Mouse (Mus musculus): ENCODE data around the gene Lrrn4cl.
A peak's percentile ranks its signal among the peaks of the same experiment; 100 is the strongest.
"Not testable (repeated sequence)": the region's sequence is repeated elsewhere in the genome, so short reads cannot be mapped to it uniquely, and the experiment has no call there.

Lrrn4cl gene

DNA sequence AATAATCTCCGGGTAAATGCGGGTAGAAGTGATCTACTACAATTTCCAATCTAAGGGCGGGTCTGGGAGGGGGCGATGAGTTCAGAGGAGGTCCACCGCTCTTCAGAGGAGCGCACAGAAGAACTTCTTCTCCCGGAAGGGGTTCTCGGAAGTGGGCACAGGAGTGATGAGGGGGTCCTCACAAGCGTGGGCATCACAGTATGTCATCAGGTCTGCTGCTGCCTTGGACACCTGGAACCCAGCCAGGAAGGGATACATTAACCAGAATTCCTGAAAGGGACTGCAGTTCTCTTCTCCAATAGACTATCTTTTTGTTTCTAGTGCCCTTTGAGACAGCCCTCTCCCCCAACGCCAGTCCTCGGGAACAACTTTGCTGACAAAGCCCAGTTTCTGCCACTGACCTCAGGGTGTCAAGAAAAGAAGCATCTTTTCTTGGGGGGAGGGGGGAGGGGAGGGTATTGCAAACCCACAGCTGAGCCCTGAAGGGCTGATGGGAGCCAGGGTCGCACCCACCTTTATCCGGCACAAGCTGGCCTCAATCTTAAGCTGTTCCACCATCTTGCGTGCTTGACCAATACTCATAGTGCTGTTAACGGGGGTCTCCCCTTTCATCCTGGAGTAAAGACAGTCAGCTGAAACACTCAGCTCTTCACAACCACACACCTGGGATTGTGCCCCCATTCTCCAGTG lies 12.4 kb upstream of the Lrrn4cl start:
- DNase-seq (ENCODE audit: low spot score in 2 of 2): peak in 1 of 2 experiments; percentile 50

DNA sequence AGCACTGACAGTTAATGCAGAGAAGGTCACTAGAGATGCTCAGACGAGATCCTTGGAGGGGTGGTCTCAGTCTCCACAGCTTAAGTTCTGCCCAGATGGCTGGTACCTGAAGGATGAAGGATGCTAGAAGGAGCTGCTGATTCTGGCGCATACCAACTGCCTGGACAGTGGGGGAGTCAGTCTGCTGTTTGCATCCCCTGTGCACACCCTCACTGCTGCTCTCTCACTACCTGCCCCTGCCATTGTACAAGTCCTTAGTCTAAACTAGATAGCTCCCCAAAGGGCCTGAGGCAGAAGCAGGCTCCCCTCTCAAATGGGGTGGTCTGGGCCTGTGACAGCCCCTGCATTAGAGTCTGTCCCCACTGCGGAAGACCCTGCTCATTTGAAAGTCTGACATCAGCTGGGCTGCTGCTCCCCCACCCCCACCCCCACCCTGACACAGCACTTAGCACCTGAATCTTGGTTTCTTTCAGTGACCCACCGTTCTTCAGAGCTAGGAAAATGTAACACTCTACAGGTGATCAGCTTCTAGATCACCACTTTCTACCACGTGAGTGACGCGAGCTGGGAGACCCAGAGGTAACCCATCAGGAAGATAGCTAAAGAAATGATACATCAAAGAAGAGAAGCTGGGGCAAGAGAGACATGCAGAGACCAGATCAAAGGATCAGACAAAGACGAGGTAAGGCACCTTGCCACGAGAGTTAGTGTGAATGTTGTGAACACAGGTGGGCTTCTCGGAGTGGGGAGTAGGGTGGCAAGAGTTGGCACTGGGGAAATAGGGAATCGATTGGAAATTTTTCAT lies 11.3 kb upstream of the Lrrn4cl start, which contains the start of gene Gng3:
TSS of gene Gng3 (minus strand) at position 92 of the 805 bp plus-strand sequence.
- DNase-seq (ENCODE audit: low spot score in 2 of 2): no peak

DNA sequence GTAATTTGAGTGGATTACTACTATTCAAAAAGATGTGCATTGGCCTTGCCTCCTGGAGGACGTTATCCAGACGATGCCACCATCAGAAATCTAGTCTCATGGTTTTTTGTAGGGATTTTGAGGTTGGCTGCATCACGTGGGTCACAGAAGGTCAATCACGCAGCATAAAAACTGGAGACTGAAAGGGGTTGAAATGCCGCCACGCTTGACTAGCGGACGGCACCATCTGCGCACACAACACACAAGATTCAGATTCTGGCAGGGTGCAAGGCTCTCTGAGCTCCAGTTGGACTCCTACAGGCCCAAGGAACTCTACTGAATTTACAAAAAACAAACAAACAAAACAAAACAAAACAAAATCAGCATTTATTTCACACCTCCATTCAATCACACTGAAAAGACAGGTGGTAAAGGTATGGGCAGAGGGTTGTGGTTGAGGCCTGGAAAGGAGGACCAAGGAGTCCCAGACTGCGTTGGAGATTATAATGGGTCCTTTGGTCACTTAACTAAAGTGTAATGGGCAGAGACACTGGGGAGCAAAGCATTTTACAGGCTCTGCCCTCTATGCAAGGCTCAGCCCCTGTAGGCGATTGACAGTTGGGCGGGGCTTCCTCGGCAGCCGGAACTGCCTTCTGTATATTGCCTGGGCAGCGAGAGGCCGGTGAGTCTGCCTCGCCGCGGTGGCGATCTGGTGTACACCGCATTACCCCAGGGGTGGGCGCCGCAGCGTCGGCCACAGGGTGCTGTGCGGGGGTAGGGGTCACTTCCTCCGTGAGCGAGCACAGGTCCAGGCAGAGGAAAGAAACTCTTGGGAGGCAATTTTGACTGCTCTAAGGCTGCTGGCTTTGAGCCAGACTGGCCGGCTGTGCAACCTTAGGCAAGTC lies 10.4 kb upstream of the Lrrn4cl start:
- peak; percentile 70 to 85 for DNase-seq (ENCODE audit: low spot score in 2 of 2)

DNA sequence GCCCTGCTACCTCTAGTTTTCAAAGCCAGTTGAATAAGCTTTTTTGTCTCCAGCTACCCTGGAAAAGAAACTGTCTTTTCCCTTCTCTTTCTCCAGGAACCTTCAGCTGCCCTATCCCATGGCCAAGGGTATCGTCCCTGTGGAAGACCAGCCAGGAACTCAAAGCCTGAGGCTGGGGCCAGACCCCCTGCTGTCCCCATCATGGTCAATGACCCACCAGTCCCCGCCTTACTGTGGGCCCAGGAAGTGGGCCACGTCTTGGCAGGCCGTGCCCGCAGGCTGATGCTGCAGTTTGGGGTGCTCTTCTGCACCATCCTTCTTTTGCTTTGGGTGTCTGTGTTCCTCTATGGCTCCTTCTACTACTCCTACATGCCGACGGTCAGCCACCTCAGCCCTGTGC lies 9.6 kb upstream of the Lrrn4cl start:
- no peak for DNase-seq (ENCODE audit: low spot score in 2 of 2)

DNA sequence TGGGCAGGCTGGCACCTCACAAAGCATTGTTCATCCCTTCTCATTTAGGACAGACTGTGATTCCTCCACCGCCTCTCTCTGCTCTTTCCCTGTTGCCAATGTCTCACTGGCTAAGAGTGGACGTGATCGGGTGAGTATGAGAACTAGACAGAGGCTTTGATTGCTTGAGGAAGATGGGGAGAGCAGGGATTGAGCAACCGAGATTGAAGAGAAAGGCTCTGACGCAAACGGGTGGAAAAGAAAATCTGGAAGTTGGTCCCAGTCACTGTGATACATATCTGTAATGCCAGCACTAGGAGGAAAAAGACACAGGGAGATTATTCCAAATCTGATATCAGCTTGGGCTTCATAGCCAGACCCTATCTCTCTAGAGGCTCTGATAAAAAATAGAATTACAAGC lies 7.6 kb upstream of the Lrrn4cl start:
- no peak for DNase-seq (ENCODE audit: low spot score in 2 of 2)

DNA sequence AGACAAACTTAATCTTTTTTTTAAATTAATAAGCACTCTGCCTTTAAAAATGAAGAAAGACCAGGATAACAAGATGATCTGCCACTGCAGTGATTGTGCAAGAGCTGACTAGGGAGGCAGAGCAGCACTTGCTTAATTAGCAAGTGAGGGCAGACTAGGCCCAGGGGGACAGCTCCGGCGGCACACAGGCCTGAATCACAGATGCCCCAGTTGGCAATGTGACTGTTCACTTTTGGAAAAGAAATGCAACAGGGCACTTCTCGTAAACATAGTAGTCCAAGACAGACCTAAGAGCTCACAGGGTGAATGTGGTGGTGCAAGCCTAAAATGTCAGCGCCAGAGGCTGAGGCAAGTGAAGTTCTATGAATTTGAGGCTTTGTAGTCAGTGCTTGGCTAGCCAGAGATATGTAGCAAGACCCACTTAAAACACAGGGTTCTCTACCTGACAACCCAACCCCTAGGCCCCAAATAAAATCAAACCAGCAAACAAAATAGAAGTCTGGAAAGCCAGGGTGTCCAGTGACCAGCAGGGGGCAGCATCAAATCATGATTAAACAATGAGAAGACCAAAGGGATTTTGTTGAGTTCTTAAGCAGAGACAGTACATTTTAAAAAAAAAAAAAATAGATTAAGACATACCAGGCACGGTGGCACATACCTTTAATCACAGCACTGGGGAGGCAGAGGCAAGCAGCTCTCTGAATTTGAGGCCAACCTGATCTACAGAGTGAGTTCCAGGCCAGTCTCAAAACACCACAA lies 6.0 kb upstream of the Lrrn4cl start:
- DNase-seq (ENCODE audit: low spot score in 2 of 2): peak; percentile 63 to 91

DNA sequence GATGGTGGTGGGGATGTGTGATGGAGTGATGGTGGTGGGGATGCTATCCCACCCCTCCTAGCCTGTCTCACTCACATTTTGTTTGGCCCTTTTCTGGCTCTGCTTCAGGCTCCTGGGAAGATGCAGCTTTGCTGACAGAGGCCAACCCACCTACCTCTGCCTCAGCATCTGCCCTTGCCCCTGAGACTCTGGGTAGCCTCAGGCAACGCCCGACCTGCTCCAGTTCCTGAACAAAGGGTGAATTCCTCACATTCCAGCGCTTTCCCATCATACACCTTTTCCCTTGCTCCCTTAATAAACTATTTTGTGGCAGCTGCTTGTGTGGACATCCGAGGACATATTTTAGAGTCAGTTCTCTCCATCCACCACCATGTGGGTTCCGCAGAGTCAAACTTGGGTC lies 2.2 kb upstream of the Lrrn4cl start:
- no peak for DNase-seq (ENCODE audit: low spot score in 2 of 2)

DNA sequence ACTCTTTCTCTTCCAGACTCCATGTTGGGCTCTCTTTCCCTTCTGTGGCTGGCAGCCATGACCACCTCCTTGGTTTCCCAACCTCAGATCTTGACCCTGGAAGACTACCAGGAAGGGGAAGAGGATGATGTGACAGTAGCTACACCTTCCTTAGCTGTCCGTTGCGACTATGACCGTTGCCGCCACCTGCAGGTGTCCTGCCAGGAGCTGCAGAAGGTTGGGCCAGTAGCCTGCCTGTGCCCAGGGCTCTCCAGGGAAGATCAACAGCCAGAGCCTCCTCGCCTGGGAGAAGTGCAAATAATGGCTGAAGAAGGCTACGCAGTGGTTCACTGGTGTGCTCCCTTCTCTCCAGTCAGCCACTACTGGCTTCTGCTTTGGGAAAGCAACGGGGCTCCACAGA lies 1.1 kb downstream of the Lrrn4cl start:
- no peak for DNase-seq (ENCODE audit: low spot score in 2 of 2)

DNA sequence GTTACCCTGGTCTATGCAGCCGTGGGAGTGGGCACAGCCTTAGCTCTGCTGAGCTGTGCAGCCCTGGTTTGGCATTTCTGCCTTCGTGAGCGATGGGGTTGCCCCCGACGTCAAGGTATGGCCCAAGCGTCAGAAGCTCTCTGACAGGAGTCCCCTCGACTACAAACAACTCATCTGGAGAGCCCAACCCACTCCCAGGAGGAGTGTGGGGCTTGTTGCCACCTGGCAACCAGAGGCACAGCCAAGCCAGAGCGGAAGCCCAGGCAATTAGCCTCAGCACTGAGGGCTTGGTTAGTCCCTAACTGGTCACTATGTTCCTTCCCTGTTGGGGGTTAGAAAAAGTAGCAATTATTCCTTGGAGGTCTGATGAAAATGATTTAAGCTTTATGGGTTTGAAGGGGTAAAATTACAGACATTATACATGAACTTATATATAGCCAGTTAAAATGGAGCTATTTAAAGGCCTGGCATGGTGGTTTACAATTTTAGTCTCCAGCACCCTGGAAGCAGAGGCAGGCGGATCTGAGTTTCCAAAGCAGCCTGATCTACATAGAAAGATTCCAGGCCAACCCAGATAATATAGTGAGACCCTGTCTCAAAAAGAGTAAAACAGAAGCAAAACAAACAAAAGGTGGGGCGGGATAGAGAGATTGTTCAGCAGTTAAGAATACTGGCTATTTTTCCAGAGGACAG lies 1.8 kb downstream of the Lrrn4cl start:
- no peak for DNase-seq (ENCODE audit: low spot score in 2 of 2)

DNA sequence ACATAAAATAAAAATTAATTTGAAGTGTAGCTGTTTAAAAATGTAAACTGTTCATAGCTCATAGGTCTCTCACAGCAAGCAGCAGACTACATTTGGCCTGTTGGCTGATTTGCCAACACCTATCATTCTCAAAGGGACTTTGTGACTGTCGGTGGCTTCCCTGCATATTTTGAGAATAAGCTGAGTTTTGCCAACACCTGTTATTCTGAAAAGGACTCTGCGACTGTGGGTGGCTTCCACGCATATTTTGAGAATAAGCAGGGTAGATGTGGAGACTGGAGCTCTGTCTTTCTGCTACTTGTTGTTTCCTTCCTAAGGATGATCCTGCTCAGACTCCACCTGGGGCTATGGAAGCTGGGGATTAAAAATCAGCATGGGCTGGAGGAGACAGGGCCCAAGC lies 2.5 kb downstream of the Lrrn4cl start:
- DNase-seq (ENCODE audit: low spot score in 2 of 2): no peak

DNA sequence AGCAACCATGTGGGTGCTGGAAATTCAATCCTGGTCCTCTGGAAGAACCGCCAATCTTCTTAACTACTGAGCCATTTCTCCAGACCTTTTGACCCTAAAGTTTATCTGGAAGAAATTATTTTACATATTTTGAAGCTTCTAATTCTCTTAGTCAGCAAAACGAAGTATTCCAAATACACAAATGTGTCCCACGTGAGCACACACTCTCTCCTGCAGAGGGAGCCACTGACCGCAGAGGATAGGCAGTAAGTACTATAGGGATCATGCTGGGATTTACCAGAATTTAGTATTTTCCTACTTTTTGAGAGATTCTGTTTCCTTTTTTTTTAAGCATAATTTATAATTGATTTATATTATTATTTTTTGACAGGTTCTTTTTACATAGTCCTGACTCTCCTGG lies 7.1 kb downstream of the Lrrn4cl start:
- DNase-seq (ENCODE audit: low spot score in 2 of 2): peak in 1 of 2 experiments; percentile 65

DNA sequence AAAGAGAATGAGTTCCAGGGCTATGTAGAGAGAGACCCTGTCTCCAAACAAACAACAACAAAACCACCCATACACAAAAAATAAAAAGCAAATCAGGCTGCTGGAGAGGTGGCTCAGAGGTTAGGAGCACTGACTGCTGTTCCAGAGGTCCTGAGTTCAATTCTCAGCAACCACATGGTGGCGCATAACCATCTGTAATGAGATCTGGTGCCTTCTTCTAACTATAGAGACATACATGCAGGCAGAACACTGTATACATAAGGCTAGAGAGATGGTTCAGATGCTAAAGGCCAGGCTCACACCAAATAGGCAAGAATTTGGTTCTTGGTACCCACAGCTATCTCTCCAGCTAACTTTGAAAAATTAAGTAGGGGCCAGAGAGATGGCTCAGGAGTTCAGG lies 8.4 kb downstream of the Lrrn4cl start:
- DNase-seq (ENCODE audit: low spot score in 2 of 2): peak in 1 of 2 experiments; percentile 63

DNA sequence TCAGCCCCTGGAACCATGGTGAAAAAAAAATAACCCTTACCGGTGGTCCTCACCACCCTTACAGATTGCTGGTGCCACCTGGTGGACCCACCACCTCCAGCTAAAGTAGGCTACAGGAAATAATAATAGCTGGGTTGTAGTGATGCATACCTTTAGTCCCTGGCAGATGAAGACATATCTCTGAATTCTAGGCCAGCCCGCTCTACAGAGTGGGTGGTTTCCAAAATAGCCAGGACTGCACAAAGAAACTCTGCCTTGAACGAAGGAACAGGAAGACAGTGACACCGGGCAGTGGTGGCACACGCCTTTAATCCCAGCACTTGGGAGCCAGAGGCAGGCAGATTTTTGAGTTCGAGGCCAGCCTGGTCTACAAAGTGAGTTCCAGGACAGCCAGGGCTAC lies 13.7 kb downstream of the Lrrn4cl start:
- no peak for DNase-seq (ENCODE audit: low spot score in 2 of 2)

DNA sequence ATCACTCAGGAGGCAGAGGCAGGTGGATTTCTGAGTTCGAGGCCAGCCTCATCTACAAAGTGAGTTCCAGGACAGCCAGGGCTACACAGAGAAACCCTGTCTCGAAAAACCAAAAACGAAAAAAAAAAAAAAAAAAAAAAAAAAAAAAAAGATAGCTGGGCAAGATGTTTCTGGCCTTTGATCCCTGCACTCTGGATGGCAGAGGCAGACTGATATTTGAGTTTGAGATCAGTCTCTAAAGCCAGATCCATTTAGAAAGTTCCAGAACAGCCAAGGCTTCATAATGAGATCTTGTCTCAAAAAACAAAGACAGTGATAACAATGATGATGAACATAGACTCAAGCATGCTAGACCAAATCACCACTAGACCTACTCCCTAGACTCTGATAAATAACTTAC lies 19.8 kb downstream of the Lrrn4cl start:
- DNase-seq (ENCODE audit: low spot score in 2 of 2): not testable (repeated sequence)

DNA sequence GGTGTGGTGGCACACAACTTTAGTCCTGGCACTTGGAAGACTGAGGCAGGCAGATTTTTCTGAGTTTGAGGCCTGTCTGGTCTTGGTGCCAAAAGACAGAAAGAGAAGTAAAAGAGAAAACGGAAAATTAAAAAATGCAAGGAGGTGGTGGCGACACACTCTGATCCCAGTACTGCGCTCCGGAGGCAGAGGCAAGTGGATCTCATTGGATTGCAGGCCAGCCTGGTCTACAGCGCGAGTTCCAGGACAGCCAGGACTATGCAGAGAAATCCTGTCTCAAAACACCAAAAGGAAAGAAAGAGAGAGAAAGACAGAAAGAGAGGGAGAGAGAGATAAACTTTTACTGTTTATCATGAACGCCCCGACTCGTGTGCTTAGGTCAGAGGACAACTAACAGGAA lies 20.3 kb downstream of the Lrrn4cl start:
- peak in 1 of 2 experiments; percentile 24 for DNase-seq (ENCODE audit: low spot score in 2 of 2)

DNA sequence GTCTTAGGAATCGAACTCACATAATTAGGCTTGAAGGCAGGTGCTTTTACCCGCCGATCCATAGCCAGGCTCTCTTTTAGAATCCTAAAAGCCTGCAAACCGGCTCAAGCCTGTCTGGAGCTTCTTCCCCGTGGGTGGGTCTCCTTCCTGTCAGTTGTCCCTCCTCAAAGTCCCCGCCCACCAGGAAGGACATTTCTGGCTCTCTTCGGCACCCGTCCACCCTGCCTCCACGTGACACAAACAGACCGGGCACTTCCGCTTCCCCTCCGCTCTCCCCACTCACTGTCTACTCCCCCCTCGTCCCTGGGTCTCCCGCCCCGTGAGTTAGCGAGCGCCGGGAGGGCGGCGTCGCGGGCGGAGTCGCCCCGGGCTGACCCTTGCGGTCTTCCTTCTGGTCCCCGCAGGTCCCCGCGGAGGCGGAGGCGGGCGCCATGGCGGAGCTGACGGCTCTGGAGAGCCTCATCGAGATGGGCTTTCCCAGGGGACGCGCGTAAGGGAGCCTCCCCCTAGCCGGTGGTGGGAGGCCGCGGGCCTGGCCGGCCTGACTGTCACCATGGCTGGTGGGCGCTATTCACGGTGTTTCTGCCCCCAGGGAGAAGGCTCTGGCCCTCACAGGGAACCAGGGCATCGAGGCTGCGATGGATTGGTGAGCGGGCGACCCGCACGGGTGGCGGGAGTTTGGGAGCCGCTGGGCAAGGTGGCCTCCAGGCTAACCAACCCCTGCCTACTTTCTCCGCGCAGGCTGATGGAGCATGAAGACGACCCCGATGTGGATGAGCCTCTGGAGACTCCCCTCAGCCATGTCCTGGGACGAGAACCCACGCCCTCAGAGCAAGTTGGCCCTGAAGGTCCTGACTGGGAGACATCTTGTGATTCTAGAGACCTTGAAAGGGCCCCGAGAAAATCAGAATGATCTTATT lies 21.0 kb downstream of the Lrrn4cl start, which contains the start of gene Ubxn1:
TSS of gene Ubxn1 (plus strand) at position 230 of the 920 bp plus-strand sequence.
- DNase-seq (ENCODE audit: low spot score in 2 of 2): peak; percentile 89 to 96

DNA sequence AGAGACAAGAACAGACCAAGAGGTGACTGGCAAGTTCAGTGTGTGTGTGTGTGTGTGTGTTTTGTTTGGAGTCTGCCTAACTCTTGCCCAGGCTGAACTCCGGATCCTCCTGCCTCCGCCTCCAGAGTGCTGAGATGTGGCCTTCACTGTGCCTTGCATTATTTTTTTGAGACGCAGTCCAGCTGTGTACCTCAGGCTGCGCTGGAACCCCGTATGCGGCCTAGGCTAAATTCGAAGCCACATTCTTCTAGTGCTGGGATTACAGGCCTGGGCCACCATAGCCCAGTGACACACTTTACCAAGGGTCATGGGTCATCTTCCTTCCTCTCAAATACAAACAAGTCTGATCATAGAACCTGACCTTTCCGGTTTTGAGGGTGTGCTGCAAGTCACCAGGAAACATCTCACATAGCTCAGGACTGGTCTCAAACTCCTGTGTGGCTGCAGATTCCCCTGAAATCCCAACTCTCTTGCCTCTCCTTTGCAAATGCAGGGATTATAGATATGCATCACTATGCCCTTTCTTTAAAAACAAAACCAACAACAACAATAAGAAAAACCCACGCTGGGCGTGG lies 21.8 kb downstream of the Lrrn4cl start:
- DNase-seq (ENCODE audit: low spot score in 2 of 2): no peak

DNA sequence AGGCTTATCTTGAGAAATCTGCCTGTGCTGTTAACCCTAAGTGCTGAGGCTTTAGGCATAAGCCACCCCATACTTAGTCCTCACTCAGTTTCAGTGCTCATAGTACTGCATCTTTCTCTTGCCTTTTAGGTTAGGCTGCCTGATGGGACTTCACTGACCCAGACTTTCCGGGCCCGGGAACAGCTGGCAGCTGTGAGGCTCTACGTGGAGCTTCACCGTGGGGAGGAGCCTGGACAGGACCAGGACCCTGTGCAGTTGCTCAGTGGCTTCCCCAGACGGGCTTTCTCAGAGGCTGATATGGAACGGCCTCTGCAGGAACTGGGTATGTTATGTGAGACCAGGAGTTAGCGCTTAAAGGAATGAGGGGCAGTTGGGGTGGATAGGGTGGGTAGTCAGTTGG lies 24.5 kb downstream of the Lrrn4cl start:
- no peak for DNase-seq (ENCODE audit: low spot score in 2 of 2)

DNA sequence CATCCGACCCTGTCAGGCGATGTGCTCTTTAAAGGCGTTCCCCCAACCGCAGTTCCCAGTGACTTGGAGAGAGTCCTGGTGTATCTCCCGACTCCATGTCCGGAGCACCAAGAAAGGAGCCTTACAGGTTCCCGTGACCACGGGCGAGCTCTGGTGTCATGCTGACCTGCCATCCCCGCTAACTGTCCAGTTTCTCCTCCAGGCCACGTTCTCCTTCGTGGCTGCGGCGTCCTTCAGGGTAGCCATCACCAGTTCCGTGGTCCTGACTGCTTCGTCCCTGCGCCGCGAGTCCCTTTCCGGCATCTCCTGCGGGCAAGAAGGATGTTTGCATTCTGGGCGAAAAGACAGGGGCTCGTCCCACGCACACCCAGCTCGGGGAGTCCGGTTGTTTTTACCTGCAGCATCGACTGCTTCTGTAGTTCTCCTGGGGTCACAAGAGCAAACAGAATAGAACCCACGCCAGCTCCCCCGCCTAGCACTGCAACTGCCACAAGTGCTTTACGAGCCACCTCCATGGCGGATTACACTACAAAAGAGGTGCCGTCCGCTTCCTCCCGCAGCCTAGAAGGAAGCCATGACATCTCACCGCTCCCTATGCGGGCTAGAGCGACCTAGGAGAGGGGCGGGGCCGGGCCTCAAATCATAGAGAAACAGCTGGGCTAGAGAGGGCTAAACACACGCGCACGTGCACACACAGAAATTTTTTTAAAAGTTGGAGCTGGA lies 29.9 kb downstream of the Lrrn4cl start, which contains the start of gene Uqcc3:
TSS of gene Uqcc3 (minus strand) at position 613 of the 723 bp plus-strand sequence.
- peak; percentile 87 to 94 for DNase-seq (ENCODE audit: low spot score in 2 of 2)

Data from spleen, postnatal 10 days (tissue).